Mouse (Mus musculus) layer of hippocampus, adult 9-10 months (tissue): ENCODE measurements around the gene Brd9.
A peak's percentile ranks its signal among the peaks of the same experiment; 100 is the strongest.

Source experiments
- DNase-seq: peaks from one replicate; pipeline ENCODE4 v3.0.0; 2022; ENCODE audit warnings: low spot score

Brd9 gene

DNA sequence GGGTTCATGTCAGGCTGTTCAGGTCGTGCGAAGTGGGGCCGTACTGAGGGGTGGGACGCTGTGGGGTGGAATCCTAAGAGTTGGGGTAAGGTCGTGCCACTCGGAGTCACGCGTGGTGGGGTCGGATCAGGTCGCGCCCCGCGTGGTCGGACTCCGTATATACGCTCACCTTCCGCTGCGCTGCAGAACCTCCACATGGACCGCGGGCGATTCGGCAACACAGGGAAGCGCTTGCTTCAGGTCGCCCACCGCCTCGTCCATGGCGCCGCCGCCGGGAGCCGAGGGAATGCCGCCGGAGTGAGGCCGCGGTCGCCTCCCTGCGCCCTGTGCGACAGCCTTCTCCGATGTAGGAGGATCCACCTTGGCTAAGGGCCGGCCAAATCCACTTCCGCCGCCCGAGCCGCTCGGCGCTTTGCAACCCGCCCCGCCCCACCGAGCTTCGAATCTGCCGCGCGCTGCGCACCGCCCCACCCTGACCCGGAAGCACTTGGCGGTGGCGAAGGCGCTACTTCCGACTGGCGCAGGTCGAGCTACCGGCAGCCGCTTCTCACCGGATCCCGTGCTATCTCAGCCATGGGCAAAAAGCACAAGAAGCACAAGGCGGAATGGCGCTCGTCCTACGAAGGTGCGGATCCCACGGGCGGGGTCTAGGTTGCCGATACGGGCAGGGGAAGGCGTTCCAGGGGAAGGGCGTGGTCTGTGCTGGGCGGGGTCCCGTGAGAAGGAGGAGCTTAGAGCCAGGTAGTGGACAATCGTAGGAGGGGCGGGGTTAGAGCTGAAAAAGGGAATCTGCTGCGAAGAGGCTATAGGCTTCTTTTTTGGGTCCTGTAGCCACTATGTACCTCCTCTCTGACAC lies at the start of gene Brd9, which contains the start of gene Trip13:
Brd9 (plus strand) TSS at position 491 of the 856 bp plus-strand sequence.
Trip13 (minus strand) TSS at position 464 of the 856 bp plus-strand sequence.
- DNase-seq, result peak; percentile 50

DNA sequence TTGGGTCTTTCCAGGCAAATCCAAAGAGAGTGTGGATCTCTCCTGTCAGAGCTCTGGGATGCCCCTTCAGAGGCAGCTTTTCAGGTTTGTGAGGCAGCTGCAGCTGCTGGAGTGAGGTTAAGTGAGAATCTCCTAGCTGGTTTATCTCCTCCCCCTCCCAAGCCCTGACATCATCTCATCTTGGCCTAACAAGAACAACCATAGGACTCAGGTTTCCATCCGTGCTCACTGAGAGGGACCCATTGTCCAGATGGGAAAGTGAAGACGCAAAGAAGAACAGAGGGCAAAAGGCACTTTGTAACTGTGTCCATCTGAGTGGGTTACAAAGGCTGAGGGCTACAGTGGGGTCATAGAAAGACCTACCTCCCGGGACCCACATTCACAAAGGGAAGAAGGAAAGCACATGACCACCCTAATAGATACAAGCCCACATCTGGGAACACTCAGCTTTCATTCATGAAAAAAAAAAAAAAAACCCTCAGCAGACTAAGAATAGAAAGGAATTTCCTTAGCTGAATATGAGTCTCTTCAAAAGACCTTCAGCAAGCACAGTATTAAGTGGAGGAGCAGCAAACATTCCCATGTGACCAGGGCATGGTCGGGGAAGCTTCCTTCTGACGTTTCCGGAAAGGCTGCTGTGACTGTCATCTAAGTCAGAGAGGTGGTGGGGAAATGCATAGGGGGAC lies 45.0 kb upstream of the Brd9 start:
- DNase-seq, result no peak

- DNase-seq, result no peak
Measured at GRCm38 (mm10) chr13:73897561-73897960, 40.0 kb upstream of the Brd9 start.

GRCm38 (mm10) chr13:73907136-73907535 lies 30.5 kb upstream of the Brd9 start:
- no peak for DNase-seq

GRCm38 (mm10) chr13:73907683-73908412 lies 29.8 kb upstream of the Brd9 start:
- peak; percentile 39 for DNase-seq

- DNase-seq, result no peak
Measured at GRCm38 (mm10) chr13:73913066-73913465, 24.5 kb upstream of the Brd9 start.

DNA sequence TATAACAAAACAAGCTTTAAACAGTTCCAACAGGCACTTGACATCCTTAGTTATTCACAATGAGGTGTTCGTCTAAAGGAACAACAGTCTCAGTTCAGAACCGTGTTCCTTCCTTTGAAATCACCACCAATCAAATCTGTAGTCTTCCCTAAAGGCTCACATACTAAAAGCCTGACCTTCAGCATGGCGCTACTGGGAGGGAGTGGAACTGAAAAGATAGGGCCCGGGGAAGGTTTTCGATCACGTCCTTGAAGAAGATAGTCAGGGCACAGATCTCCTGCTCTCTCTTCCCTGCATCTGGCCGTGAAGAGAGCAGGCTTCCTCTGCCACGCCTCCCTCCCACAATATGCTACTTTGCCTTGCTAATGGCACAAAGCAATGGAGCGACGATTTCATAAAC lies 5.4 kb upstream of the Brd9 start:
- DNase-seq, result no peak

GRCm38 (mm10) chr13:73936938-73937320 lies 682 bp upstream of the Brd9 start:
- no peak for DNase-seq

DNA sequence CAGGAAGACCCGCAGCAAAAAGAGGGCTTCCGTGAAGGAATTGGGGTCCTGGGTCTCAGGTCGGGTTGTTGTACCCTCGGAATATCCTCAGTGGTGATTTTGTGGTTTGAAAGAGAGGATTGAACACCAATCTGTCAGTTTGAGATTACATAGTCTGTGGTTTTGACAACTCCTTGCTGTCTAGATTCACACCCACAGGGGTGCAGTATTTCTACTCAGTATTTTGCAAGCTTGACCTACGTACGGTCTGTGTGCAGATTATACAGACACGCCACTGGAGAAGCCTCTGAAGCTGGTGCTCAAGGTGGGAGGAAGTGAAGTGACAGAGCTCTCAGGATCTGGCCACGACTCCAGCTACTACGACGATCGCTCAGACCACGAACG lies 558 bp downstream of the Brd9 start:
- DNase-seq, result no peak

DNA sequence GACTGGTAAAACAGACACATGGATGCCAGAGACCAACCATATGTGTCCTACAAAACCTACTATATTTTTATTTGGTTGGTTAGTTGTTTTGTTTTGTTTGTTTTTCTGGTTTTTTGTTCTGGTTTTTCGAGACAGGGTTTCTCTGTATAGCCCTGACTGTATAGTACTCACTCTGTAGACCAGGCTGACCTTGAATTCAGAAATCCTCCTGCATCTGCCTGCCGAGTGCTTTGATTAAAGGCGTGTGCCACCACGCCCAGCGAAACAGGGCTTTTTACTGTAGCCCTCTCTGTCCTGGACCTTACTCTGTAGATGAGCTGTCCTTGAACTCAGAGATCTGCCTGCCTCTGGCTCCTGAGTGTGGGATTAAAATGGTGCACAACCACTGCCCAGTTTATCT lies 1.5 kb downstream of the Brd9 start:
- no peak for DNase-seq

GRCm38 (mm10) chr13:73944606-73945005 lies 7.0 kb downstream of the Brd9 start:
- DNase-seq, result no peak

DNA sequence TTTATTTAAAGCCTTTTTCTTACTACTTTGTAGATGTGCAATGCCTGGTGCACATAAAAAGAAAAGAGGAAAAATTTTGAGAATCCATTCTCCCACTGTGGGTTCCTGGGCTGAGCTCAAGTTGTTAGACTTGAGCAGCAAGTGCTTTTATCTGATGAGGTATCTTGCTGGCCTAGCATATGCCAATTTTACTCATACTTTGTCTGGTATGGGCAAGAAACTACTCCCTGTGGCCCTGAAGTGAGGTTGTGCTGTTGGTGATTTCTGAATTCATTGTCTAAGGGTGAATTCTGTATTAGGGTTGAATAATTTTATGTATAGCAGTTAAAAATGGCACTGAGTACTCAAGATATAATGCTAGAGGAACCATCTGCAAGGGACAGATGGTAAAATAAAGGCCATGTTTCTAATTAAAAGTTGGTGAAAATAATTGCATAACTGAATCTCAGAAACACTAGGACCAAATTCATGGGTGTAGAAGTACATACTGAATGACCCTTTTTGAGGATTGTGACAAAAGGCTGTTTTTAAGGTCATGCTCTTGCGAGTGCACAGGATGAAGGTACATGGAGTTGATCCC lies 16.0 kb downstream of the Brd9 start:
- DNase-seq, result peak; percentile 41

- no peak for DNase-seq
Measured at GRCm38 (mm10) chr13:73954666-73955065, 17.1 kb downstream of the Brd9 start.

GRCm38 (mm10) chr13:73955531-73955930 lies 17.9 kb downstream of the Brd9 start:
- DNase-seq, result no peak

DNA sequence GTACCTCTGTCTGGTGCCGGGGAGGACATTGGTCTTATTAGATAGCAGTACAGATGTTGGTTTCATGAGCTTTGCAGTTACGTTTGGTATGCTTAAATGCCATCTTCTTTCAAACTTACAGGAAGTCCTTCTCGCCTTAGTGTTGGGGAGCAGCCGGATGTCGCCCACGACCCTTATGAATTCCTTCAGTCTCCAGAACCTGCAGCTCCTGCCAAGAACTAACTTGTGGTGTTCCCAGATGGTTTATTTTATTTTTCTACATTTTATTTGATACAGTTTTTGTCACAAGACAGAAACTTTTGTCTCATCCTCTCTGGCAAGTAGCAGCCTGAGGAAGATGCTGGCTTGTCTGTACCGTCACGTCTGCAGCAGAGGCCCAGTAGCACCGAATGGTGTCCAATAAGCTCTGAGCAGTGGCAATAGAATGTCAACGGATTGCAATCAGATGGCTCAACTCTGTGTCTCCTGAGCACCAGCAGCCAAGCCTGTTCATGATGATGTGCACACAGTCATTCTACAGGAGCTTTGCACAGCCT lies 22.6 kb downstream of the Brd9 start:
- no peak for DNase-seq

DNA sequence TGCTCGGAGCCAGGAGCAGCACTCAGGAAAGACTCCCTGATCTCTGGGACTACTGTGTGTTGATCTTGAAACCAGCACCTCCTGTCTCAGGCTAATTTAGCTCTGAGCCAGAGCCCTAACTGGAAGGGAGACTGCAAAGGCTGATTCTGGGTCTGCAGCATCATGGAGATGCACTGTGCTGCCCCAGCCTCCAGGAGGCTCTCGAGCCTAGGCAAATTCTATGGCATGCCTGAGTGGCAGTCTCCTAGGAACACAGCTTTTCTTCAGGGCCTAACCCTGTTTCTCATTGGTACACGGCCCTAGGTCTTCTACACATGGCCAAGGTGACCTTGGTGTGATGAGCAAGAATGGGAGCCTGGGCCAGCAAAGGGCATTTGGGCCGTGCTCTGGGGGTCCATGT lies 23.6 kb downstream of the Brd9 start:
- DNase-seq, result no peak

DNA sequence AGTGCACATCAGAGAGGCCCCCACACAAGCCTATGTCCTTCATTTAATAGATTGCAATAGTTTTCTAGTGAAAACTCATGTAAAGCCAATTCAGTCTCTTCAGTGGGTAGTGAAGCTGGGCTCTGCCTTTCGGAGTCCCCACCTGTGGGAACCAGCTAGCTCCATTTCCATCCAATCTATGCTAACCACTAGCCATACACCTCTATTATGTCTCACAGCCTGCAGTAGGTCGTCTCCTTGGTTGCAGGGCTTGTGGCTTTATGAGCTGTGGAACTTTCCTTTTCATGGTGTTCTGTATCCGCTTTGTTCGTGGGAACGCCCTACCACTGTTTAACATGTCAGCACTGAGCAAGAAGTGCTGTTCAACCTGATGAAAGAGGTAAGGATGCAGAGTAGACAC lies 25.9 kb downstream of the Brd9 start, which contains the start of gene Zdhhc11:
Zdhhc11 (plus strand) TSS at position 301 of the 400 bp plus-strand sequence.
- no peak for DNase-seq

GRCm38 (mm10) chr13:73970545-73971448 lies 33.2 kb downstream of the Brd9 start:
- peak; percentile 67 for DNase-seq

DNA sequence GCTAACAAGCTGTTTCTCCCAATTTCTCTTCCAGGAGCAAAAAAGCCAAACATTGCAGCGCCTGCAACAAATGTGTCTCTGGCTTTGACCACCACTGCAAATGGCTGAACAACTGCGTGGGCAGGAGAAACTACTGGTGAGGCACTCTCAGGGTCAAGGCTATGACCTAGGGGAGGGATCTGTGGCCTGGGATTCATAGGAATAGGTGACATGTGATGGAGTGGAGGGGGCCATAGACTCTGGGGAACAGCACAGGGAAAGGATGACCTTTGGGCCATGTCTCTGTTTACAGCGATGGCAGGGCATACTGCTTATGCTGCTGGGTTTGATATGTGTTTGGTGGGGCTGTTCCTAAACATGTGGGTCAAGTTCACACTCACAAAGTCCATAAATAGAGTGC lies 36.9 kb downstream of the Brd9 start:
- no peak for DNase-seq

DNA sequence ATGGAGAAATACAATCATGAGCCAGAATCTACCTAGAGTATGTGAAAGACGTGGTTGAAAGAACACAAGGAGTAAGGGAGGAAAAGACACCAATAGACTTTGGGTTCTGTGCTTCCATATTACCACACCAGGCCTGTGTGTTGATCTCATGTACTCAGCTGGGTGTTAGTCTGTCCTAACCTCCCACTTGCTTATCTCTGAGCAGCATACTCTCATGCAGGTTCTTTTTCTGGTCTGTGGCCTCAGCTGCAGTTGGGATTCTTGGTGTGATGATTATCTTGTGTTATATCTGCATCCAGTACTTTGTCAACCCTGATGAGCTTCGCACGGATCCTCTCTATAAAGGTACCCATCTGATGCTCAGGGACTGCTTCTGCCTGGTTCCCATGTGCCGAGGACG lies 39.3 kb downstream of the Brd9 start:
- DNase-seq, result no peak

GRCm38 (mm10) chr13:73990325-73990724 lies 52.7 kb downstream of the Brd9 start:
- DNase-seq, result no peak
